Mouse (Mus musculus): ENCODE data around the gene Olfr616. TPM values are rescaled to one million over a fixed set of nuclear protein-coding genes. Genes with fewer than 3 reads are reported as not detected.
"Not testable (repeated sequence)": the region's sequence is repeated elsewhere in the genome, so short reads cannot be mapped to it uniquely, and the experiment has no call there.

Olfr616 gene
- total RNA-seq (2015) (not detected in 2 replicates), total RNA-seq (2017) (not detected in 2 replicates)

DNA sequence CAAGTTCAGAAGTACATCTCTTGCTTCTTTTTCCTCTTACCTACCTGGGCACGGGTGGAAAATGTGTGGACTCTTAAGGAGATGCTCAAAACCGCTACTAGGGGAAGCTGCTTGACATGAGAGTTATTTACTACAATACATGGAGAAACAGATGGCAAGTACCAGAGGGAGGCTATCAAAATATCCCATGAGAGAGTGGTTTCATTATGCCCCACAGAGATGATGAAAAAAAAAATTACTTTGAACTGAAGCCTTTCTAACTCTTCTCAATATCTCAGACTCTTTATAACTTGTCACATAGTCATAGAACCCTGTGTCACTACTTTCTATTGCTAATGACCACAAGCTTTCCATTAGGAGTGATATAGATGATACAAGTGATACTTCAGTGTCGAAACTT lies at the start of gene Olfr616:
Olfr616 (minus strand) TSS at position 101 of the 400 bp plus-strand sequence.
- no peak for ATAC-seq (ENCODE audit: poor library complexity, severe bottlenecking)

DNA sequence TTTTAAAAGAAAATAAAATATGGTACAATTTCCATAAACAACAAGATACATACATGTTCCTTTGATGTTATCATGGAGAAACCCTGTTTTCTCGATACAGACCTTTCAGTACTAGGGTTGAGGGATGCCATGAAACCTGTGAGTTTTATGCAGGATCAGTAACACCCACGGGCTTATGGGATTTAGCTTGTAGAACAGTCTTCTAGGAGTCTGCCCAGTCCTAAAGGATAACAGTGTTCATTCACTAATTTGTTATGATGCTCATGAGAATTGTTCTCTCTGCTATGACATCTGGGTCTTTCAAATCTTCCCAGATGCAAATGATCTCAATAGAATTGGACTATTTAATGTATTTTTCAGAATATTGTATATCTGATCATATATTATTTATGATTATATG lies 43.5 kb upstream of the Olfr616 start, which contains the start of gene Olfr620:
Olfr620 (minus strand) TSS at position 101 of the 400 bp plus-strand sequence.
- no peak for ATAC-seq (ENCODE audit: poor library complexity, severe bottlenecking)

DNA sequence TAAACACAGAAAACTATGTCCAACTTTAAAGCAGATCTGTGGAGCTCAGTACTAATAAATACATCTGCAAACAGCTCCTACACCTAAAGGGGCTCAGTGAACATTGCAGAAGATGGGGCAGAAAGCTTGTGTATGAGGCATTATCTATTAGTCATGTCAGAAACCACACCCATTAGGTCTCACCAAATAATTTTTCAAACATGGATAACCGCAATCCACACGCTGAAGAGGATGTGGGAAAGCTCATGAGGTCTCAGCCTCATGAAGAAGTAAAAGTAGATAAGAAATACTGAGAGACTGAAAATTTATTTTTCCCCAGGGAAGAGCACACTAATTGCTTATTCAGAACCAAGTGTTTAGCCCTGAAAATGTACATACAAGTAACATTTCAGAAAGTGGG lies 38.5 kb upstream of the Olfr616 start:
- no peak for ATAC-seq (ENCODE audit: poor library complexity, severe bottlenecking)

DNA sequence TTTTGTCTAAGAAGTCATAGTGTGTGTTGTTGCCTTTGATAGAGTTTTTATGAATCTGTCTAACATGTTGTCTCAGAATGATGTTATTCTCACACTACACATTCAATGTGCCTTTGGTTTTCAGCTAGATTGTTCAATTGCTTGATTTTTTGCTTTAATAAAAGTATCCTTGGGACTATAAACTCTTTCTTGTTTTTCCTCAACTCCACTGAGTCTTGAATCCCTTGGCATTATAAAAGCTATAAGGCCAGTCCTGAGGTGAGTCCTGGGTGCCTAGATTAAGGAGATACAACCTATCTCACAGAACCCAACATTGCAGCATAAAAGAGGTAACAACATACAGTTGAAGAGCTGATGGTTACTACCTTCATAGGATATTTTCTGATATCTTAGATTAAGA lies 31.3 kb upstream of the Olfr616 start, which contains the start of gene Olfr619:
Olfr619 (plus strand) TSS at position 301 of the 400 bp plus-strand sequence.
- ATAC-seq (ENCODE audit: poor library complexity, severe bottlenecking): no peak

DNA sequence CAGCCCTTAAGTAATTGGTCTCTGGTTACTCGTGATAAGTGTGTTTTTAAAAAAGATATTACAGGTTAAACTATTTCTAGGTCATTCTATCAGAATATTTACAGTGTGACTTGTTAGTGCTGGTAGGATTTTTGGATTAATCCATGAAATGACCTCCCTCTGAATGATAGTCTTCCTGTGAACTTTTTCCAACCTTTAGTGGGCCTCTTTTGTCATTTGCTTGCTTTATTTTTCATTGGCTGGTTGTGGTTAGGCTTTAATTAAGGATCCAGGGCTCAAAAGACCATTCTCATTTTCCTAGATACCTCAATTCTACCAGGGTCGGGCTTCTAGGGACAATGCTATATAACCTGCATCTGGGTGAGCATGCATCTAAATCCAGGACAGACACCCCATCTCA lies 20.9 kb upstream of the Olfr616 start, which contains the start of gene Olfr618:
Olfr618 (plus strand) TSS at position 301 of the 400 bp plus-strand sequence.
- no peak for ATAC-seq (ENCODE audit: poor library complexity, severe bottlenecking)

DNA sequence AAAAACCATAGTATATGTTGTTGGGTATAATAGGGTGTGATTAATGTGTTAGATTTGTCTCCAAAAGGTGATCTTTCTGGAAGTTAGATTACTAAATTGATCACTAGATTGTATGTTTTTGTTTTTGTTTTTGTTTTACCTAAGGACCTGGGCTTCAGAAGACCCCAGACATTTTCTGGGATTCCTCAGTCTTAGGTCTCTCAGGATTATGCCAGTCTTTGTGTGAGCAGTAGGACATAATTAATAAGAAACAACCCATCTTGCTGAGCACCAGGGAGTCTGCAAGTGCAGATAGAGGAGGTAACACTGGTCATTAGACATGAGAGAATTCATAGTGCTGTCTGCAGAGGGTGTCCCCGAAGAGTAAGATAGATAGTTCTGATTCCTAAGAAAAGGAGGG lies 3.8 kb upstream of the Olfr616 start, which contains the start of gene Olfr617:
Olfr617 (plus strand) TSS at position 301 of the 400 bp plus-strand sequence.
- ATAC-seq (ENCODE audit: poor library complexity, severe bottlenecking): no peak

DNA sequence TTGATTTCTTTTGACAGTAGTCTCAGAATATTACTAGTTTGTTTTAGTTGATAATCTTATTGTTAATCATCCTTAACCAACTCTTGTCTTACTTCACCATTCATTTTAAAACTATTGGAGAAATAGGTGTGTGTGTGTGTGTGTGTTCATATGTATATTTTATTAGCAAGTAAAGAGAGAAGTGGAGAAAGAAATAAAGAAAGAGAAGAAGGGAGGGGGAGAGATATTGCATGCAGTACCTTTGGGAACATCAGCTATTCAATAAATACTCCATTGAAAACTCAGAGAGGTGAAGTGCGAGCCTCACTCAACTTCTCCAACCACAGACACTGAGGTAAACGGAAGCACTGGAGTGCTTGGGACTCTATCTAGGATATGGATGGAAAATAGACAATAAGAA lies 13.2 kb downstream of the Olfr616 start, which contains the start of gene Olfr615:
Olfr615 (plus strand) TSS at position 301 of the 400 bp plus-strand sequence.
- no peak for ATAC-seq (ENCODE audit: poor library complexity, severe bottlenecking)

DNA sequence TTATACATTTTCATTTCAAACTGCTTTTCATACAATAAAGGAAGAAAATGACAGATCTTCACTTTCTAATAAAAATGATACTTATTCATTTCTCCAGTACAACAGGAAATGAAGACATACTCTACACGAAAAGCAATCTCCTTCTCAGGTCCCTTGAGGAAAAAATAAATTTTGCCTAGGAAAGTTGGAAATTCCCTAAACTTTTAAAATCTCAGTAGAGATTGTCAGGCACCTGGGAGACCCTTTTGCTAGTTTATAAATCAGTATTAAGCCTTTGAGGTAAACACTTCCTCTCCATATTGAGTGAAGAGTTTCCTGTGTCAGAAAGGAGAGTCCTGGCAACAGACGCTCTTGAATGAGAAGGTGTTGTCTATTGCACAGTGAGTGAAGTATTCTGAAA lies 21.2 kb downstream of the Olfr616 start, which contains the start of gene Olfr613:
Olfr613 (plus strand) TSS at position 301 of the 400 bp plus-strand sequence.
- no peak for ATAC-seq (ENCODE audit: poor library complexity, severe bottlenecking)

DNA sequence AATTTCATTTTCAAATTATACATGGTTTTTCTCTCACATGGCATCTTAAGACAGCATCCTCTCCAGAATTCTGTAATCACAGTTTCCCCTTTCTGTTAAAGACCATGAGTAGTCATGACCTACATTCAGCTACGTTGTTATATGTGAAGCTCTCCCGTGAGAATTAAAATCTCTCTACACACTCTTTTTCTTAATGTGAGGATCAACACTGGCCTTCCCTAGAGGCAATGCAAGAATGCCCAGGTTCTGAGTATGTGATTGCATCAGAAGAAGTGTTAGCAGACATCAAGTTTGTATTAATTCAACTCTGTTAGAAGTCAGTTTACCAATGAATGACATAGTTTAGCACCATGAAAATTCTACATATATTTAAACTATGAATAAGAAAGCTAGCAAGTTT lies 26.3 kb downstream of the Olfr616 start, which contains the start of gene Olfr612:
Olfr612 (minus strand) TSS at position 101 of the 400 bp plus-strand sequence.
- not testable (repeated sequence) for ATAC-seq (ENCODE audit: poor library complexity, severe bottlenecking)

DNA sequence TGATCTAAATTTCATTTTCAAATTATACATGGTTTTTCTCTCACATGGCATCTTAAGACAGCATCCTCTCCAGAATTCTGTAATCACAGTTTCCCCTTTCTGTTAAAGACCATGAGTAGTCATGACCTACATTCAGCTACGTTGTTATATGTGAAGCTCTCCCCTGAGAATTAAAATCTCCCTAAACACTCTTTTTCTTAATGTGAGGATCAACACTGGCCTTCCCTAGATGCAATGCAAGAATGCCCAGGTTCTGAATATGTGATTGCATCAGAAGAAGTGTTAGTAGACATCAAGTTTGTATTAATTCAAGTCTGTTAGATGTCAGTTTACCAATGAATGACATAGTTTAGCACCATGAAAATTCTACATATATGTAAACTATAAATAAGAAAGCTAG lies 48.2 kb downstream of the Olfr616 start, which contains the start of gene Olfr611:
Olfr611 (minus strand) TSS at position 101 of the 400 bp plus-strand sequence.
- ATAC-seq (ENCODE audit: poor library complexity, severe bottlenecking): not testable (repeated sequence)

Other genes with a start within 250 kb of the Olfr616 start
Only the 30 nearest of the 32 such genes appear.
- not detected in 2 replicates for gene Olfr599, start 233.2 kb downstream of the Olfr616 start, total RNA-seq (2015)
- gene Olfr599, start 233.2 kb downstream of the Olfr616 start, total RNA-seq (2017): not detected in 2 replicates
- gene Olfr600, start 219.5 kb downstream of the Olfr616 start, total RNA-seq (2015): not detected in 2 replicates
- not detected in 2 replicates for gene Olfr600, start 219.5 kb downstream of the Olfr616 start, total RNA-seq (2017)
- not detected in 2 replicates for gene Olfr601, start 206.5 kb downstream of the Olfr616 start, total RNA-seq (2015)
- gene Olfr601, start 206.5 kb downstream of the Olfr616 start, total RNA-seq (2017): not detected in 2 replicates
- not detected in 2 replicates for gene Olfr603, start 183.0 kb downstream of the Olfr616 start, total RNA-seq (2015)
- gene Olfr603, start 183.0 kb downstream of the Olfr616 start, total RNA-seq (2017): not detected in 2 replicates
- gene Usp17lc, start 154.1 kb downstream of the Olfr616 start, total RNA-seq (2015): not detected in 2 replicates
- not detected in 2 replicates for gene Usp17lc, start 154.1 kb downstream of the Olfr616 start, total RNA-seq (2017)
- not detected in 2 replicates for gene Olfr605, start 123.7 kb downstream of the Olfr616 start, total RNA-seq (2015)
- not detected in 2 replicates for gene Olfr605, start 123.7 kb downstream of the Olfr616 start, total RNA-seq (2017)
- not detected in 2 replicates for gene Olfr606, start 120.1 kb downstream of the Olfr616 start, total RNA-seq (2015)
- not detected in 2 replicates for gene Olfr606, start 120.1 kb downstream of the Olfr616 start, total RNA-seq (2017)
- not detected in 2 replicates for gene Olfr607, start 105.0 kb downstream of the Olfr616 start, total RNA-seq (2015)
- gene Olfr607, start 105.0 kb downstream of the Olfr616 start, total RNA-seq (2017): not detected in 2 replicates
- gene Olfr608, start 99.3 kb downstream of the Olfr616 start, total RNA-seq (2015): not detected in 2 replicates
- gene Olfr608, start 99.3 kb downstream of the Olfr616 start, total RNA-seq (2017): not detected in 2 replicates
- gene Olfr609, start 71.1 kb downstream of the Olfr616 start, total RNA-seq (2015): not detected in 2 replicates
- gene Olfr609, start 71.1 kb downstream of the Olfr616 start, total RNA-seq (2017): not detected in 2 replicates
- not detected in 2 replicates for gene Olfr610, start 57.0 kb downstream of the Olfr616 start, total RNA-seq (2015)
- gene Olfr610, start 57.0 kb downstream of the Olfr616 start, total RNA-seq (2017): not detected in 2 replicates
- gene Olfr611, start 48.3 kb downstream of the Olfr616 start, total RNA-seq (2015): not detected in 2 replicates
- not detected in 2 replicates for gene Olfr611, start 48.3 kb downstream of the Olfr616 start, total RNA-seq (2017)
- not detected in 2 replicates for gene Olfr612, start 26.4 kb downstream of the Olfr616 start, total RNA-seq (2015)
- not detected in 2 replicates for gene Olfr612, start 26.4 kb downstream of the Olfr616 start, total RNA-seq (2017)
- gene Olfr613, start 21.1 kb downstream of the Olfr616 start, total RNA-seq (2015): not detected in 2 replicates
- gene Olfr613, start 21.1 kb downstream of the Olfr616 start, total RNA-seq (2017): not detected in 2 replicates
- gene Olfr615, start 13.1 kb downstream of the Olfr616 start, total RNA-seq (2015): not detected in 2 replicates
- gene Olfr615, start 13.1 kb downstream of the Olfr616 start, total RNA-seq (2017): not detected in 2 replicates
- not detected in 2 replicates for gene Olfr617, start 3.9 kb upstream of the Olfr616 start, total RNA-seq (2015)
- not detected in 2 replicates for gene Olfr617, start 3.9 kb upstream of the Olfr616 start, total RNA-seq (2017)
- not detected in 2 replicates for gene Olfr618, start 21.0 kb upstream of the Olfr616 start, total RNA-seq (2015)
- not detected in 2 replicates for gene Olfr618, start 21.0 kb upstream of the Olfr616 start, total RNA-seq (2017)
- not detected in 2 replicates for gene Olfr619, start 31.4 kb upstream of the Olfr616 start, total RNA-seq (2015)
- gene Olfr619, start 31.4 kb upstream of the Olfr616 start, total RNA-seq (2017): not detected in 2 replicates
- not detected in 2 replicates for gene Olfr620, start 43.4 kb upstream of the Olfr616 start, total RNA-seq (2015)
- not detected in 2 replicates for gene Olfr620, start 43.4 kb upstream of the Olfr616 start, total RNA-seq (2017)
- not detected in 2 replicates for gene Olfr622, start 73.6 kb upstream of the Olfr616 start, total RNA-seq (2015)
- not detected in 2 replicates for gene Olfr622, start 73.6 kb upstream of the Olfr616 start, total RNA-seq (2017)
- gene Olfr623, start 94.6 kb upstream of the Olfr616 start, total RNA-seq (2015): not detected in 2 replicates
- not detected in 2 replicates for gene Olfr623, start 94.6 kb upstream of the Olfr616 start, total RNA-seq (2017)
- gene Olfr624, start 102.0 kb upstream of the Olfr616 start, total RNA-seq (2015): 0.05 TPM in 1 of 2 replicates, not detected in the other
- 0.15 TPM in 1 of 2 replicates, not detected in the other for gene Olfr624, start 102.0 kb upstream of the Olfr616 start, total RNA-seq (2017)
- gene Olfr625-ps1, start 113.6 kb upstream of the Olfr616 start, total RNA-seq (2015): not detected in 2 replicates
- gene Olfr625-ps1, start 113.6 kb upstream of the Olfr616 start, total RNA-seq (2017): not detected in 2 replicates
- gene Olfr243, start 145.5 kb upstream of the Olfr616 start, total RNA-seq (2015): not detected in 2 replicates
- not detected in 2 replicates for gene Olfr243, start 145.5 kb upstream of the Olfr616 start, total RNA-seq (2017)
- not detected in 2 replicates for gene Olfr628, start 161.2 kb upstream of the Olfr616 start, total RNA-seq (2015)
- gene Olfr628, start 161.2 kb upstream of the Olfr616 start, total RNA-seq (2017): not detected in 2 replicates
- not detected in 2 replicates for gene Olfr629, start 175.8 kb upstream of the Olfr616 start, total RNA-seq (2015)
- not detected in 2 replicates for gene Olfr629, start 175.8 kb upstream of the Olfr616 start, total RNA-seq (2017)
- gene Olfr630, start 188.2 kb upstream of the Olfr616 start, total RNA-seq (2015): not detected in 2 replicates
- not detected in 2 replicates for gene Olfr630, start 188.2 kb upstream of the Olfr616 start, total RNA-seq (2017)
- gene Olfr69, start 202.5 kb upstream of the Olfr616 start, total RNA-seq (2015): not detected in 2 replicates
- not detected in 2 replicates for gene Olfr69, start 202.5 kb upstream of the Olfr616 start, total RNA-seq (2017)
- gene Olfr68, start 210.6 kb upstream of the Olfr616 start, total RNA-seq (2015): not detected in 2 replicates
- gene Olfr68, start 210.6 kb upstream of the Olfr616 start, total RNA-seq (2017): not detected in 2 replicates
- gene Olfr67, start 222.7 kb upstream of the Olfr616 start, total RNA-seq (2015): not detected in 2 replicates
- not detected in 2 replicates for gene Olfr67, start 222.7 kb upstream of the Olfr616 start, total RNA-seq (2017)

All from megakaryocyte, adult 5-6 weeks (primary cell).